ENCODE assay signal across 8 mouse cellular contexts in the genomic region with DNA sequence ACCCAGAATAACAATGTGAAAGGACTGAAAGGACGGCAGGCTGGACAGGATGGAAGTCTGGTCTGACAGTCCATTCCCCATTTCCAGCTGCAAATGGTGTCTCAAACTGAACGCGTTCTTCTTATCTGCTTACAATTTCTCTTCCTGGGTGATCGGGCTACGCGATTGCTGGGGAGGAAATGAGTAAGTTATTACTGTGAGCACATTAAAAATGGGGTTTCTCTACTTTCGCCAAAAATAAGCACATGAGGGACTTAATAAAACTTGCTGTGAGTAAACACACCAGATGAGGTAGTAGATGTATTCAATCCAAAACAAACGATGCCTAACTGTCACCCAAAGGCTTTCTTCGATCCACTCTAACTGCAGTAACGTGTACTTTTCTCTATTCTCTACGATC. TPM values are rescaled to one million over a fixed set of nuclear protein-coding genes. Genes with fewer than 3 reads are reported as not detected.
DNase-seq lines count a peak whose midpoint lies in the region; ATAC-seq and TF ChIP-seq lines count a peak whose summit lies in the region.

No protein-coding gene starts in this region.

- peaks cover 12% of the 10 kb centered on the region; the same call in 1 of the 2 replicates for H3K4me1 ChIP-seq in heart, postnatal 0 days (ENCODE audit: control insufficient read depth, insufficient read depth)
- H3K4me1 ChIP-seq in limb, embryonic 12.5 days (replicated peaks) = peaks cover 15% of the 10 kb centered on the region
- peaks cover 6% of the 10 kb centered on the region; the same call in 1 of the 2 replicates for H3K4me1 ChIP-seq in midbrain, embryonic 11.5 days (ENCODE audit: control insufficient read depth, insufficient read depth, low read length)

- H3K27ac ChIP-seq in layer of hippocampus, adult 2 months = peak overlapping the region; percentile 94
- peak overlapping the region; percentile 97 for H3K27ac ChIP-seq in heart, postnatal 0 days (ENCODE audit: low read depth)
- peak overlapping the region; percentile 94; the same call in 1 of the 2 replicates for H3K27ac ChIP-seq in limb, embryonic 12.5 days
- peak overlapping the region; percentile 36 for H3K27ac ChIP-seq in midbrain, embryonic 11.5 days (ENCODE audit: low read depth, low read length)

- H3K4me2 ChIP-seq in heart, postnatal 0 days (ENCODE audit: low read depth, low read length) = peak overlapping the region; percentile 76
- H3K4me2 ChIP-seq in limb, embryonic 12.5 days = peak overlapping the region; percentile 81
- peak overlapping the region; percentile 65 for H3K4me2 ChIP-seq in midbrain, embryonic 11.5 days

- no peak for TF ChIP-seq CTCF in layer of hippocampus, adult 2 months (conservative IDR thresholded peaks at IDR 0.05)
- TF ChIP-seq CTCF in heart, postnatal 0 days (IDR thresholded peaks at IDR 0.05; ENCODE audit: low read depth) = no peak

- no peaks in the 10 kb centered on the region for H3K9me3 ChIP-seq in heart, postnatal 0 days (replicated peaks; ENCODE audit: control insufficient read depth, low read length)
- no peaks in the 10 kb centered on the region for H3K9me3 ChIP-seq in limb, embryonic 12.5 days
- no peaks in the 10 kb centered on the region for H3K9me3 ChIP-seq in midbrain, embryonic 11.5 days (ENCODE audit: control insufficient read depth, low read length)

- H3K36me3 ChIP-seq in heart, postnatal 0 days (replicated peaks; ENCODE audit: control insufficient read depth, insufficient read depth, low read length) = no peaks in the 10 kb centered on the region
- H3K36me3 ChIP-seq in limb, embryonic 12.5 days = no peaks in the 10 kb centered on the region
- no peaks in the 10 kb centered on the region for H3K36me3 ChIP-seq in midbrain, embryonic 11.5 days (ENCODE audit: control insufficient read depth, insufficient read depth, low read length)

- peak overlapping the region; percentile 78 for H3K4me3 ChIP-seq in layer of hippocampus, adult 2 months
- peak overlapping the region; percentile 95 for H3K4me3 ChIP-seq in heart, postnatal 0 days (ENCODE audit: low read depth, low read length)
- H3K4me3 ChIP-seq in limb, embryonic 12.5 days (replicated peaks) = peak overlapping the region; percentile 83
- peak overlapping the region; percentile 83 for H3K4me3 ChIP-seq in midbrain, embryonic 11.5 days (ENCODE audit: low read depth, low read length)

- ATAC-seq in heart, postnatal 0 days (ENCODE audit: insufficient read depth, low read depth) = no peak
- no peak for ATAC-seq in limb, embryonic 12.5 days (ENCODE audit: insufficient number of reproducible peaks, insufficient read depth, low FRiP score, low TSS enrichment, low read depth)
- ATAC-seq in midbrain, embryonic 11.5 days (ENCODE audit: low FRiP score) = no peak

- no peak for TF ChIP-seq EP300 in heart, postnatal 0 days (IDR thresholded peaks at IDR 0.05; ENCODE audit: low read depth)

- 2% methylated on average over 11 of the region's 11 CpGs for WGBS in heart, postnatal 0 days
- 5% methylated on average over 11 of the region's 11 CpGs for WGBS in limb, embryonic 12.5 days
- 5% methylated on average over 11 of the region's 11 CpGs for WGBS in midbrain, embryonic 11.5 days

- DNase-seq in layer of hippocampus, adult 2 months (ENCODE audit: low spot score in 2 of 2) = peak in 1 of 2 experiments; percentile 3
- DNase-seq in layer of hippocampus, adult 11-12 months (ENCODE audit: low spot score) = no peak
- peak; percentile 15 for DNase-seq in embryo, embryonic 10 days (ENCODE audit: low spot score)
- no peak for DNase-seq in heart, postnatal 0 days (ENCODE audit: low spot score)
- DNase-seq in midbrain, embryonic 11.5 days (ENCODE audit: low spot score, missing footprints) = peak; percentile 92
- peak; percentile 15 to 17 for DNase-seq in thymus, postnatal 36 days
- no peak for DNase-seq in right cerebral cortex, postnatal 4 days

- no peaks in the 10 kb centered on the region for H3K27me3 ChIP-seq in heart, postnatal 0 days (ENCODE audit: control insufficient read depth, insufficient read depth, low read length)
- no peaks in the 10 kb centered on the region for H3K27me3 ChIP-seq in limb, embryonic 12.5 days
- H3K27me3 ChIP-seq in midbrain, embryonic 11.5 days (ENCODE audit: control insufficient read depth, insufficient read depth, low read length) = no peaks in the 10 kb centered on the region

- H3K9ac ChIP-seq in heart, postnatal 0 days (replicated peaks; ENCODE audit: low read depth, low read length) = peak overlapping the region; percentile 71
- H3K9ac ChIP-seq in limb, embryonic 12.5 days (replicated peaks) = peak overlapping the region; percentile 66
- peak overlapping the region; percentile 76 for H3K9ac ChIP-seq in midbrain, embryonic 11.5 days (ENCODE audit: low read length)

RNA-seq across cellular contexts. Expression of a gene that starts 1.2 kb away (rescaled TPM):
- 10 to 100 TPM; 29.9 to 30.5 TPM for total RNA-seq in layer of hippocampus, adult 2 months (2021)
- 5.9 and 15.8 TPM in 2 replicates for total RNA-seq in heart, postnatal 0 days (2014; rRNA removed; ENCODE audit: low replicate concordance)
- 33.7 and 35.9 TPM in 2 replicates for polyA plus RNA-seq in heart, postnatal 0 days (2015; fragmentation: Nextera tagmentation; extraction: Ambion mirVana)
- 39.6 and 41.5 TPM in 2 replicates for polyA plus RNA-seq in limb, embryonic 12.5 days (2016; fragmentation: Nextera tagmentation; extraction: Ambion mirVana)
- 90.5 and 94.7 TPM in 2 replicates for polyA plus RNA-seq in midbrain, embryonic 11.5 days (2014; fragmentation: Nextera tagmentation; extraction: Ambion mirVana)

Comparison
In these comparisons a context has a peak if more than half of its experiments do, and no peak if none do; other contexts are left out.
1. DNase-seq: peak in embryo, embryonic 10 days (single experiment), midbrain, embryonic 11.5 days (single experiment) and thymus, postnatal 36 days (2 of 2); none in layer of hippocampus, adult 11-12 months (single experiment), heart, postnatal 0 days (single experiment) and right cerebral cortex, postnatal 4 days (single experiment).
2. H3K27ac ChIP-seq: peak in every context shown above with its lines; median percentile 97 in heart, postnatal 0 days; 94 in layer of hippocampus, adult 2 months; 94 in limb, embryonic 12.5 days; 36 in midbrain, embryonic 11.5 days.
3. Peak in every context shown above with its lines, with median percentiles within 50 percentile points of each other: H3K4me3 ChIP-seq, H3K4me2 ChIP-seq and H3K9ac ChIP-seq.